Mouse (Mus musculus) left cerebral cortex, postnatal 14 days (tissue): Measurements from ENCODE around the gene Atp1b2. TPM values are rescaled to one million over a fixed set of nuclear protein-coding genes. Genes with fewer than 3 reads are reported as not detected.
A peak's percentile ranks its signal among the peaks of the same experiment; 100 is the strongest.
"Not testable (repeated sequence)": the region's sequence is repeated elsewhere in the genome, so short reads cannot be mapped to it uniquely, and the experiment has no call there.

Experiments used
- DNase-seq, 2 experiments: peaks; one replicate each; pipeline ENCODE4 v3.0.0; 2021 to 2022; ENCODE audit warnings: low spot score in 2 of 2, mixed read lengths in 1 of 2
- intact Hi-C: fragments of 180-260 bp; cut with DNase I; formaldehyde crosslinking; loops from one replicate; pipeline ENCODE4 v1.15.1; 2025
- long read RNA-seq, 2 experiments: library from polyadenylated mRNA; stranded (forward); transcript quantifications; one replicate each; pipeline ENCODE4 v2.0.0; 2021
- total RNA-seq, 2 experiments: library from RNA; stranded (reverse); gene quantifications; 2 replicates each; pipeline ENCODE4 v1.2.3; 2021

Gene Atp1b2
- 100 to 1,000 TPM; 451 to 452 TPM for total RNA-seq
- long read RNA-seq, experiment 1, transcript Atp1b2-201 (7 exons, 2,842 nt) = major isoform, 251 of 303 reads
- long read RNA-seq, experiment 1, transcript Atp1b2-204 (6 exons, 711 nt) = minor isoform, 13 of 303 reads
- long read RNA-seq, experiment 1, partial matches to known transcripts = 15 of 303 reads
- long read RNA-seq, experiment 1, other reads (novel, unspliced or antisense) = 24 of 303 reads
- long read RNA-seq, experiment 2, transcript Atp1b2-204 (6 exons, 711 nt) = minor isoform, 8 of 387 reads
- long read RNA-seq, experiment 2, transcript Atp1b2-201 (7 exons, 2,842 nt) = major isoform, 326 of 387 reads
- long read RNA-seq, experiment 2, partial matches to known transcripts = 15 of 387 reads
- long read RNA-seq, experiment 2, other reads (novel, unspliced or antisense) = 38 of 387 reads

GRCm38 (mm10) chr11:69605726-69606490 is at the start of gene Atp1b2:
TSS of gene Atp1b2 (minus strand) at chr11:69605942.
- intact Hi-C loops = no loop called here
- peak; percentile 84 to 85 for DNase-seq

GRCm38 (mm10) chr11:69654760-69655159 is 49.0 kb upstream of the Atp1b2 start:
- DNase-seq = no peak
- intact Hi-C loops = loop anchor here (5.0 kb wide), 1 partner anchor 103 kb away; the partner anchor contains the start of gene Polr2a

DNA sequence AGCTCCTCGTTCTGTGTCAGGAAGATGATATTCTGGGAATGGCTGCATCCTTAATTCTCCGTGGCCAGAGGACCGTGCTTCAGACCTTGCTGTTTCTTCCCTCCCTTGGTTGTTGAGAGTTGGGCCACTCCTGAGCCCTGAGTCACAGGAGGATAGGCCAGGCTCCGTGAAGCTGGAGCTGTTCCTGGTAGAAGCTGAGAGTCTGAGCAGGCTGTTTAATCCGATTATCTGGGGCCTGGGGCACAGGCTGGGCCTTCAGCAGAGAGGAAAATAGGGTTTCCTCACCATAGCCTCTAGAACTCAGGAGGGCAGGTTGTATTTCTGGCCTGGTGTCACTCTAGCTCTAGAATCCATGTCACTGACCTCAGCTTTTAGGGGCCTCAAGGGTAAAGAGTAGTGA is 47.7 kb upstream of the Atp1b2 start:
- no peak for DNase-seq
- intact Hi-C loops = no loop called here

- no peak for DNase-seq
- intact Hi-C loops = no loop called here
Measured at GRCm38 (mm10) chr11:69645860-69646259, 40.1 kb upstream of the Atp1b2 start.

DNA sequence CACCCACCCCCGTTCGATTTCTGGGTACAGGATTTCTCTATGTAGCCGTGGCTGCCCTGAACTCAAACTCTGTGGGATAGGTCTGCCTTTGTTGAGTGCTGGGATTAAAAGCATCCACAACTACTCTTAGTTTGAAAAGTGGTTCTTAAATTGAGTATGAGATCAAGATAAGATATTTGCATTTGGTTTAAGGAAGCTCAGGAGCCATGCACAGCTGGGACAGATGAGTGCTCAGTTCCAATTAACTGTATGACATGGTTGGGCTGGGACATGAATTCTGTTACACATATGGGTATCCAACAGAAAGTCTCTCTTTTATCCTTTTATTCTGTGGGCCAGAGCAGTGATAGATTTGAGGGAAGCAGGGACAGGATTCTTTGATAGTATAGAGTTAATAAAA is 29.7 kb upstream of the Atp1b2 start:
- no peak for DNase-seq
- intact Hi-C loops = no loop called here

- no peak for DNase-seq
- intact Hi-C loops = no loop called here
Measured at GRCm38 (mm10) chr11:69633128-69633866, 27.6 kb upstream of the Atp1b2 start.

DNA sequence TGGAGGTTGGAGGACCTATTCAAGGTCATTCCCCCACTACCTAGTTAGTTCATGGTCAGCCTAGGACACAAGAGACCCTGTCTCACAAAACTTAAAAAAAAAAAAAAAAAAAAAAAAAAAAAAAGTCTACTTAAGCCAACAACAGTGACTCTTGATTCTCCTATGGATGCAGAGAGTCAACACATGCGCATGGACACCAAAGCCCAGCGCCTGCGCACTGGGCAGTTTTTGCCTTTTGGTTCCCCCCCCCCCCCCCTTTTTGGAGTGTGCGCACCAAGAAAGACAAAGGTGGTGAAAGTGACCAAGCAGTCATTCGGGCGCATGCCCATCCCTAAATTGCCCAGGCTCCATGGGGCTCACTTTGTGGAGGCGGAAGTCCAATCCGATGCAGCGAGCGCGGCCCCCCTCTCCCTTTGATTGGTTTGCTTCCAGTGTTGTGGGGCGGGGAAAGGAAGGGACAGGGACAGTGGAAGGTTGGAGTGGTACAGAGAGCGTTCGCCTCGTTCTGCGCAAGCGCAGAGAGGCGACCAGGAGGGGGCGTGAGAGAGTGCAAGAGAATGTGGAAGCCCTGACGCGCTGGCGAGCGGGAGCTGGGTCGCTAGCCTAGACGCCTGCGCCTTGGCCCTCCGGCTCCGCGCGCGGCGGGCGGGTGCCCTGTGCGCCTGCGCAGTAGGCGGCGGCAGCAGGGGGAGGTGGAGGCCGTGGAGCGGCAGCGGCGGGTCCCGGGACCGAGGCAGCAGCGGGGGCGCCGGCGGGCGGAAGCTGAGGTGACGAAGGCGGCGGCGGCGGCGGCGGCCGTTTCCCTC is 26.7 kb upstream of the Atp1b2 start, which contains the start of gene Fxr2:
Gene Fxr2, plus strand, starts transcription at position 707 of the 806 bp plus-strand sequence.
- DNase-seq = peak; percentile 100
- intact Hi-C loops = no loop called here

GRCm38 (mm10) chr11:69629802-69630201 is 24.1 kb upstream of the Atp1b2 start:
- intact Hi-C loops = no loop called here
- DNase-seq = no peak

- intact Hi-C loops = no loop called here
- peak; percentile 63 to 77 for DNase-seq
Measured at GRCm38 (mm10) chr11:69628286-69628685, 22.5 kb upstream of the Atp1b2 start.

DNA sequence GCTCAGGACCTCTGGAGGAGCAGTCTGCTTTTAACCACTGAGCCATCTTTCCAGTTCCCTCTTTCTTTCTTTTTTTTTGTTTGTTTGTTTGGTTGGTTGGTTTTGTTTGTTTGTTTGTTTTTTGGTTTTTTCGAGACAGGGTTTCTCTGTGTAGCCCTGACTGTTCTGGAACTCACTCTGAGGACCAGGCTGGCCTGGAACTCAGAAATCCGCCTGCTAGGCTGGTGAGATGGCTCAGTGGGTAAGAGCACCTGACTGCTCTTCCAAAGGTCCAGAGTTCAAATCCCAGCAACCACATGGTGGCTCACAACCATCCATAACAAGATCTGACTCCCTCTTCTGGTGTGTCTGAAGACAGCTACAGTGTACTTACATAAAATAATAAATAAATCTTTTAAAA is 18.6 kb upstream of the Atp1b2 start:
- DNase-seq, intact Hi-C loops: not testable (repeated sequence)

DNA sequence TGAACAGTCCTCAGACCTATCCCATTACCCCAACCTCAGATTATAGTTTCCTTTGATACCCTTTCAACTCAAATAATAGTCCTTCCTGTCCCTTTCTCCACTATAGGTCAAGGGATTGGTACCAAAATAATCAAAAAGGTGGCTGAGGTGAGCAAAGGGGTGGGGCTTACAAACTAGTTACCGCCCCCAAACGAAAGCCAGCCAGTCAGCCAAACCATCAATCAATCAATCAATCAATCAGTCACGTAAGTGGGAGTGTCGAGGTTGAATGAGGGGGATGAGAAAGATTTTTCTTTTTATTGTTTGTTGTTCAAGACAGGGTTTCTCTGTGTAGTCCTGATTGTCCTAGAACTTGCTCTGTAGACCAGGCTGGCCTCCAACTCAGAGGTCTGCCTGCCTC is 17.3 kb upstream of the Atp1b2 start:
- intact Hi-C loops = no loop called here
- no peak for DNase-seq

- DNase-seq = no peak
- intact Hi-C loops = no loop called here
Measured at GRCm38 (mm10) chr11:69622406-69622805, 16.7 kb upstream of the Atp1b2 start.

- peak; percentile 44 to 60 for DNase-seq
- intact Hi-C loops = no loop called here
Measured at GRCm38 (mm10) chr11:69621571-69622268, 16.0 kb upstream of the Atp1b2 start, which contains the start of gene Sat2. TSS of gene Sat2 (plus strand) at chr11:69622024.

DNA sequence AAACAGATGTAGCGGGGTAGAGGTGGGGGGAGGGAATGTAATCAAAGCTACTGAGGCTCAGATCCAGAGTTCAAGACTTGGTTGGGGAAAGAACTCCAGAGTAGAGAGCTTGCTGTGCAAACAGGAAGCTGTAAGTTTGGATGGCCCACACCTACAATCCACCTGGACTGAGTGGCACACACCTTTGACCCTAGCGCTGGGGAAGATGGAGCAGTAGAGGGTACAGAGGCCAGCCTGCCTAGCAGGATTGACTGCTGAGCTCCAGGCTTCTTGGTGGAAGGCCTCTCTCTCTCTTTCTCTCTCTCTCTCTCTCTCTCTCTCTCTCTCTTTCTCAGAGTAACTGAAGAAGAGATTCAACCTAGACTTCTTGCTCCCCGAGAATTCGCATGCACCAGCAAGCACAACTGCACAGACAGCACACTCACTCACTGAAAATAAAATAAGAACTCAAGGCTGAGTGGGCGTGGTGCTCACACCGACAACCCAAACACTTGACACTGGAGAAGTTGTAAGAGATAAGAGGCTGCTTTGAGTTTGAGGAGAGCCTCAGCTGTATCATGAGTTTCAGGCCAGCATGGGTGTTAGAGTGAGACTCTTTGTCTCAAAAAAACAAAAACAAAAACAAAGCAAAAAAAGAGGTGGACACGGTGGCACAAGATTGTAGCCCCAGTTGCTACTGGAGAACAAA is 14.8 kb upstream of the Atp1b2 start:
- DNase-seq = no peak
- intact Hi-C loops = no loop called here

DNA sequence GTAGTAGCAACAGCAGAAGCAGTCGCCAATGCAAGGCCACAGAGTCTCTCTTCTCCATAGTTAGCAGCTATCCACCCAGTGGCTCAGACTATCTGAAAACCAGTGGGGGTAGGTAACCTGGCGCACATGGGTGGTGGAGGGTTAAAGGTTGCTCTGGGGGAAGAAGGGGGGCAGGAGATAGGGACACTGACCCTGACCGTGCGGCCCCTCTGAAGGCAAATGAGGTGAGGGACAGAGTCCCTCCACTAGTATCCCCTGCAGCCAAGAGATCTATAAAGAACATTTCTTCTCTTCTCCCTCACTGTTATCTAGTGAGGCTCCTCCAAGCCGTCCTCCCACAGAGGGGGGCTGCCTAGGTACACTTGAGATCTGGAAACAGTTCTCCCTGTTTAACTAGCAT is 12.1 kb upstream of the Atp1b2 start, which contains the start of gene Shbg:
Gene Shbg, minus strand, starts transcription at position 101 of the 400 bp plus-strand sequence.
- intact Hi-C loops = no loop called here
- no peak for DNase-seq

GRCm38 (mm10) chr11:69616781-69617180 is 11.0 kb upstream of the Atp1b2 start:
- intact Hi-C loops = no loop called here

DNA sequence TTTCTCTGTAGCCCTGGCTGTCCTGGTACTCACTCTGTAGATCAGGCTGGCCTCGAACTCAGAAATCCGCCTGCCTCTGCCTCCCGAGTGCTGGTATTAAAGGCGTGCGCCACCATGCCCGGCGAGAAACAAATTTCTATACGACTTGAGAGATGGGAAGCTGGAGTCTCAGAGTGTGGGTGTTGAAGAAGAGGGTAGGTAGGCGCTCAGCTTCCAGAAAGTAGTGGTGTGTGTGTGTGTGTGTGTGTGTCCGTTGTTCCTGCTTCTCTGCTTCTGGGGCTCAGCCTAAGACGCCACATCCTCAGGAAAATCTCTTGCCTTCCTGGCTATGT is 8.5 kb upstream of the Atp1b2 start:
- DNase-seq = not testable (repeated sequence)
- intact Hi-C loops = loop anchor here (2.0 kb wide), 1 partner anchor 33 kb away; the partner anchor contains the start of genes Trp53 and Wrap53

More at GRCm38 (mm10) chr11:69616781-69617180, 11.0 kb upstream of the Atp1b2 start:
- DNase-seq = no peak
